Mouse (Mus musculus) kidney, embryonic 14.5 days (tissue): Measurements from ENCODE around the gene Yes1. TPM values are rescaled to one million over a fixed set of nuclear protein-coding genes. Genes with fewer than 3 reads are reported as not detected.
A peak's percentile ranks its signal among the peaks of the same experiment; 100 is the strongest.
"Not testable (repeated sequence)": the region's sequence is repeated elsewhere in the genome, so short reads cannot be mapped to it uniquely, and the experiment has no call there.

Experiments used
- ATAC-seq: fragments of 200-750 bp; cut with Nextera tagmentation; 2 replicates; pipeline ENCODE4 v1.8.0; 2017; ENCODE audit warnings: moderate number of reproducible peaks, mild to moderate bottlenecking, moderate TSS enrichment, moderate library complexity; ENCODE audit not compliant: low FRiP score, low TSS enrichment
- H3K27ac ChIP-seq: fragments of 300-500 bp; sonication (generic); 2 replicates; pipeline ENCODE4 v1.5.1; 2014; ENCODE audit warnings: low read depth, mild to moderate bottlenecking, low read length, moderate library complexity, mixed read lengths
- H3K27me3 ChIP-seq: fragments of 300-500 bp; sonication (generic); 2 replicates; pipeline ENCODE4 v1.6.1; 2014; ENCODE audit warnings: mild to moderate bottlenecking, low read length; ENCODE audit not compliant: control insufficient read depth, insufficient read depth
- H3K36me3 ChIP-seq: fragments of 300-500 bp; sonication (generic); 2 replicates; pipeline ENCODE4 v1.6.1; 2014; ENCODE audit warnings: low read length, mixed read lengths; ENCODE audit not compliant: control insufficient read depth, insufficient read depth
- H3K4me1 ChIP-seq: fragments of 300-500 bp; sonication (generic); 2 replicates; pipeline ENCODE4 v1.6.1; 2014; ENCODE audit warnings: low read length, mixed read lengths; ENCODE audit not compliant: control insufficient read depth, insufficient read depth
- H3K4me2 ChIP-seq: fragments of 300-500 bp; sonication (generic); replicated peaks from 2 replicates; pipeline ENCODE4 v1.6.1; 2014; ENCODE audit warnings: low read depth, mild to moderate bottlenecking, low read length
- H3K4me3 ChIP-seq: fragments of 300-500 bp; sonication (generic); 2 replicates; pipeline ENCODE4 v1.5.1; 2014; ENCODE audit warnings: mild to moderate bottlenecking, low read length
- H3K9ac ChIP-seq: fragments of 300-500 bp; sonication (generic); 2 replicates; pipeline ENCODE4 v1.6.1; 2014; ENCODE audit warnings: low read depth, mild to moderate bottlenecking, low read length, moderate library complexity
- H3K9me3 ChIP-seq: fragments of 300-500 bp; sonication (generic); 2 replicates; pipeline ENCODE4 v1.6.1; 2016; ENCODE audit warnings: low read length; ENCODE audit not compliant: control insufficient read depth
- WGBS: fragments of 180-500 bp; shearing (Covaris S2); extraction: QIAGEN DNeasy Blood & Tissue Kit; methylation state at CpG from one replicate; pipeline ENCODE4 v1.1.7; 2014; 5-methylcytosine and 5-hydroxymethylcytosine counted together
- polyA plus RNA-seq: library from polyadenylated mRNA; unstranded; fragments of >200 nt; fragmentation: Nextera tagmentation; extraction: Ambion mirVana; gene quantifications from 2 replicates; pipeline ENCODE4 v1.2.1, GENCODE M21; 2014

The Yes1 gene
- polyA plus RNA-seq, 1 experiment from 2014 or later: 42.0 TPM

GRCm38 (mm10) chr5:32610064-32610800 lies 739 bp upstream of the Yes1 start:
- no peak for ATAC-seq
- H3K27me3 ChIP-seq: no peaks in the 10 kb centered on the region

GRCm38 (mm10) chr5:32611341-32611961 lies 480 bp downstream of the Yes1 start:
- no peaks in the 10 kb centered on the region for H3K36me3 ChIP-seq
- H3K9ac ChIP-seq: peak overlapping the region; percentile 95
- peak overlapping the region; percentile 91 for H3K4me3 ChIP-seq
- peak overlapping the region; percentile 67 for H3K4me2 ChIP-seq
- peaks cover 11% of the 10 kb centered on the region for H3K4me1 ChIP-seq
- ATAC-seq: peak; percentile 82; the same call in 1 of the 2 replicates
- WGBS: under 1% methylated on average over 54 of the region's 54 CpGs
- H3K27me3 ChIP-seq: no peaks in the 10 kb centered on the region
- H3K27ac ChIP-seq: peak overlapping the region; percentile 87
- no peaks in the 10 kb centered on the region for H3K9me3 ChIP-seq

More at GRCm38 (mm10) chr5:32610064-32610800, 739 bp upstream of the Yes1 start:
- Histone ChIP-seq H3K4me3 (peak overlapping the region; percentile 91), H3K4me2 (peak overlapping the region; percentile 67), H3K9me3 (no peaks in the 10 kb centered on the region), H3K27ac (peak overlapping the region; percentile 87), H3K9ac (peak overlapping the region; percentile 95), H3K4me1 (peaks cover 11% of the 10 kb centered on the region), H3K36me3 (no peaks in the 10 kb centered on the region)
- 17% methylated on average over 21 of the region's 21 CpGs for WGBS

- H3K9me3 ChIP-seq: no peaks in the 10 kb centered on the region
- H3K4me2 ChIP-seq: no peak overlapping the region
- no peak overlapping the region for H3K27ac ChIP-seq
- H3K27me3 ChIP-seq: no peaks in the 10 kb centered on the region
- H3K36me3 ChIP-seq: no peaks in the 10 kb centered on the region
- 75% methylated on average over 2 of the region's 2 CpGs for WGBS
- H3K4me3 ChIP-seq: no peak overlapping the region
- no peak overlapping the region for H3K9ac ChIP-seq
- no peak for ATAC-seq
- H3K4me1 ChIP-seq: peaks cover 6% of the 10 kb centered on the region
These were observed 3.3 kb downstream of the Yes1 start for GRCm38 (mm10) chr5:32614291-32614690.

- Histone ChIP-seq H3K27ac (no peak overlapping the region), H3K27me3 (no peaks in the 10 kb centered on the region), H3K36me3 (no peaks in the 10 kb centered on the region), H3K4me1 (peaks cover 6% of the 10 kb centered on the region; the same call in 1 of the 2 replicates), H3K9me3 (no peaks in the 10 kb centered on the region), H3K9ac (no peak overlapping the region), H3K4me3 (no peak overlapping the region), H3K4me2 (no peak overlapping the region)
- 74% methylated on average over 4 of the region's 4 CpGs for WGBS
- no peak for ATAC-seq
These were observed 3.7 kb downstream of the Yes1 start for GRCm38 (mm10) chr5:32614691-32615090.

- H3K36me3 ChIP-seq, H3K9me3 ChIP-seq, H3K9ac ChIP-seq, H3K4me2 ChIP-seq, H3K27ac ChIP-seq, ATAC-seq, H3K27me3 ChIP-seq, H3K4me3 ChIP-seq, H3K4me1 ChIP-seq: not testable (repeated sequence)
- WGBS: 93% methylated on average over 7 of the region's 7 CpGs
These were observed 5.5 kb downstream of the Yes1 start for GRCm38 (mm10) chr5:32616489-32616888.

- Histone ChIP-seq H3K4me2 (no peak overlapping the region), H3K36me3 (no peaks in the 10 kb centered on the region), H3K27me3 (no peaks in the 10 kb centered on the region), H3K4me3 (no peak overlapping the region), H3K27ac (no peak overlapping the region), H3K9me3 (no peaks in the 10 kb centered on the region), H3K4me1 (no peaks in the 10 kb centered on the region), H3K9ac (no peak overlapping the region)
- no peak for ATAC-seq
- WGBS: 81% methylated on average over 1 of the region's 1 CpGs
These were observed 6.9 kb downstream of the Yes1 start for GRCm38 (mm10) chr5:32617851-32618250.

- no peak for ATAC-seq
- H3K27ac ChIP-seq: no peak overlapping the region
- no peak overlapping the region for H3K4me3 ChIP-seq
- no peaks in the 10 kb centered on the region for H3K27me3 ChIP-seq
- no peak overlapping the region for H3K4me2 ChIP-seq
- H3K36me3 ChIP-seq: no peaks in the 10 kb centered on the region
- H3K9ac ChIP-seq: no peak overlapping the region
- H3K4me1 ChIP-seq: no peaks in the 10 kb centered on the region
- no peaks in the 10 kb centered on the region for H3K9me3 ChIP-seq
These were observed 12.7 kb downstream of the Yes1 start for GRCm38 (mm10) chr5:32623649-32624048.

- Histone ChIP-seq H3K4me3 (no peak overlapping the region), H3K4me2 (no peak overlapping the region), H3K9ac (no peak overlapping the region), H3K4me1 (no peaks in the 10 kb centered on the region), H3K9me3 (no peaks in the 10 kb centered on the region), H3K27ac (no peak overlapping the region), H3K36me3 (no peaks in the 10 kb centered on the region), H3K27me3 (no peaks in the 10 kb centered on the region)
- WGBS: 94% methylated on average over 2 of the region's 2 CpGs
- no peak for ATAC-seq
These were observed 13.8 kb downstream of the Yes1 start for GRCm38 (mm10) chr5:32624777-32625176.

- no peak overlapping the region for H3K27ac ChIP-seq
- no peak overlapping the region for H3K9ac ChIP-seq
- ATAC-seq: no peak
- H3K4me3 ChIP-seq: no peak overlapping the region
- H3K4me2 ChIP-seq: no peak overlapping the region
- H3K9me3 ChIP-seq: no peaks in the 10 kb centered on the region
- H3K27me3 ChIP-seq: no peaks in the 10 kb centered on the region
- no peaks in the 10 kb centered on the region for H3K4me1 ChIP-seq
- no peaks in the 10 kb centered on the region for H3K36me3 ChIP-seq
These were observed 22.2 kb downstream of the Yes1 start for GRCm38 (mm10) chr5:32633185-32633584.
